25 mouse cellular contexts compared by ENCODE assay signal in the genomic region with DNA sequence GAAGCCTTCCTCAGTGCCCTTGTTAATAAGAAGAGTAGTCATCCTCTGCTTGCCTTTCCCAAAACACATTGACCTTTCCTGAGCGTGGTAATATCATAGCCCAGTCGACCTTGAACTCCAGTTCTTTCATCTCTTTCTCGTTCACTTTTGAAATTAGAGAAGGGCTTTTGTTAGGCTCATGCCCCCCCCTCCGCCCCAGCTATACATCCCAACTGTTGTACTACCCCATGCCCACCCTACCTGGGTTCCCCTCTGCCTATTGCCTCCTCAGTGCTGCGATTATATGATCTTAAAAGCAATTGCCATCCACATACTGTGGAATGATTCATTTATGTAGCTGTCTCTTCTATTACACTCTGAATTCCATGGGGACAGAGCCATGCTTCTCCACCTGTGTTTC.
"Had no signal": no experiment of that assay in that cellular context is flagged by ENCODE, and none has a peak within 500 bp of the region (broad histone marks: within the 10 kb centered on the region; RNA-seq: fewer than 3 reads in every experiment).

No protein-coding gene starts in this region.

- H3K9ac ChIP-seq: heart, embryonic 12.5 days; hindbrain, embryonic 12.5 days; hindbrain, embryonic 14.5 days; intestine, embryonic 15.5 days; liver, embryonic 13.5 days; liver, embryonic 15.5 days had no signal

- ATAC-seq: hindbrain, embryonic 16.5 days; inflammation-experienced regulatory T-cells, adult 6 months; intestine, embryonic 15.5 days; intestine, postnatal 0 days had no signal

- H3K27ac ChIP-seq: gastrocnemius, adult 2 months; heart, adult 2 months; heart, embryonic 10.5 days; hindbrain, embryonic 10.5 days; hindbrain, embryonic 12.5 days; hindbrain, embryonic 14.5 days; intestine, embryonic 15.5 days; layer of hippocampus, adult 2 months; left cerebral cortex, adult 2 months; liver, embryonic 13.5 days; liver, embryonic 15.5 days had no signal

- H3K4me1 ChIP-seq: hindbrain, embryonic 10.5 days; hindbrain, embryonic 12.5 days; intestine, embryonic 15.5 days; liver, embryonic 13.5 days; liver, embryonic 15.5 days had no signal

- H3K9me3 ChIP-seq: heart, embryonic 10.5 days; heart, embryonic 12.5 days; hindbrain, embryonic 10.5 days; hindbrain, embryonic 12.5 days; intestine, embryonic 15.5 days; liver, embryonic 13.5 days; liver, embryonic 15.5 days had no signal

- H3K36me3 ChIP-seq: heart, embryonic 10.5 days; heart, embryonic 12.5 days; hindbrain, embryonic 10.5 days; hindbrain, embryonic 12.5 days; intestine, embryonic 15.5 days; liver, embryonic 13.5 days; liver, embryonic 15.5 days had no signal

- H3K4me2 ChIP-seq: heart, embryonic 12.5 days; hindbrain, embryonic 12.5 days; hindbrain, embryonic 14.5 days; intestine, embryonic 15.5 days; liver, embryonic 11.5 days; liver, embryonic 13.5 days; liver, embryonic 15.5 days had no signal

- H3K4me3 ChIP-seq: gastrocnemius, adult 2 months; heart, adult 2 months; heart, embryonic 10.5 days; heart, embryonic 12.5 days; hindbrain, embryonic 10.5 days; hindbrain, embryonic 12.5 days; intestine, embryonic 15.5 days; layer of hippocampus, adult 2 months; left cerebral cortex, adult 2 months; liver, embryonic 13.5 days; liver, embryonic 15.5 days had no signal

- H3K27me3 ChIP-seq: heart, embryonic 12.5 days; hindbrain, embryonic 12.5 days; intestine, embryonic 15.5 days; liver, embryonic 13.5 days; liver, embryonic 15.5 days had no signal

- DNase-seq: gastrocnemius, adult 2 months; gastrocnemius, postnatal 10 days; gastrocnemius, postnatal 25 days; heart, adult 2 months; heart, postnatal 10 days; heart, postnatal 4 days; kidney, adult 18-20 months; kidney, adult 8-10 months; kidney, postnatal 10 days; kidney, postnatal 25 days; liver; liver, embryonic 13.5 days had no signal
